Mouse (Mus musculus) Muller cell, postnatal 12 days (primary cell): ENCODE measurements around the gene Emc3.

Experiments
- DNase-seq: peaks from one replicate; pipeline ENCODE4 v3.0.0-alpha.2; 2015; ENCODE audit errors: inconsistent ontology term

The Emc3 gene

GRCm38 (mm10) chr6:113495071-113495675 is 36.3 kb downstream of the Emc3 start:
- DNase-seq: no peak

- DNase-seq: peak; percentile 80
These were observed 37.1 kb downstream of the Emc3 start for GRCm38 (mm10) chr6:113494258-113494788.

GRCm38 (mm10) chr6:113492101-113492864 is 39.2 kb downstream of the Emc3 start:
- DNase-seq: no peak

- no peak for DNase-seq
These were observed 42.0 kb downstream of the Emc3 start for GRCm38 (mm10) chr6:113489410-113489809.

GRCm38 (mm10) chr6:113487125-113487576 is 44.3 kb downstream of the Emc3 start:
- DNase-seq: peak; percentile 42

- no peak for DNase-seq
These were observed 47.7 kb downstream of the Emc3 start for GRCm38 (mm10) chr6:113483729-113484128.

- DNase-seq: peak; percentile 99
These were observed 48.3 kb downstream of the Emc3 start, which contains the start of gene Creld1 for GRCm38 (mm10) chr6:113483100-113483615. Creld1 (plus strand) TSS chr6:113483297.

- DNase-seq: no peak
These were observed 48.9 kb downstream of the Emc3 start for GRCm38 (mm10) chr6:113482477-113483099.

- peak; percentile 95 for DNase-seq
These were observed 50.7 kb downstream of the Emc3 start for GRCm38 (mm10) chr6:113480555-113481373.

GRCm38 (mm10) chr6:113478906-113479305 is 52.5 kb downstream of the Emc3 start:
- DNase-seq: no peak

- no peak for DNase-seq
These were observed 54.1 kb downstream of the Emc3 start for GRCm38 (mm10) chr6:113477353-113477752.

GRCm38 (mm10) chr6:113473715-113474114 is 57.7 kb downstream of the Emc3 start:
- DNase-seq: no peak

GRCm38 (mm10) chr6:113473246-113473645 is 58.2 kb downstream of the Emc3 start:
- no peak for DNase-seq

- no peak for DNase-seq
These were observed 59.4 kb downstream of the Emc3 start for GRCm38 (mm10) chr6:113472061-113472460.

GRCm38 (mm10) chr6:113471297-113471936 is 60.0 kb downstream of the Emc3 start, which contains the start of gene Il17rc:
Il17rc (plus strand) TSS chr6:113471427.
- DNase-seq: peak; percentile 83

- peak; percentile 70 for DNase-seq
These were observed 62.0 kb downstream of the Emc3 start for GRCm38 (mm10) chr6:113469432-113469831.

GRCm38 (mm10) chr6:113469021-113469420 is 62.4 kb downstream of the Emc3 start:
- DNase-seq: peak; percentile 69

GRCm38 (mm10) chr6:113468512-113468911 is 62.9 kb downstream of the Emc3 start:
- DNase-seq: no peak

- peak; percentile 52 for DNase-seq
These were observed 65.8 kb downstream of the Emc3 start for GRCm38 (mm10) chr6:113465602-113466001.
